Mouse (Mus musculus): ENCODE measurements around the gene Gm21972.
A peak's percentile ranks its signal among the peaks of the same experiment; 100 is the strongest.

Gm21972 gene

DNA sequence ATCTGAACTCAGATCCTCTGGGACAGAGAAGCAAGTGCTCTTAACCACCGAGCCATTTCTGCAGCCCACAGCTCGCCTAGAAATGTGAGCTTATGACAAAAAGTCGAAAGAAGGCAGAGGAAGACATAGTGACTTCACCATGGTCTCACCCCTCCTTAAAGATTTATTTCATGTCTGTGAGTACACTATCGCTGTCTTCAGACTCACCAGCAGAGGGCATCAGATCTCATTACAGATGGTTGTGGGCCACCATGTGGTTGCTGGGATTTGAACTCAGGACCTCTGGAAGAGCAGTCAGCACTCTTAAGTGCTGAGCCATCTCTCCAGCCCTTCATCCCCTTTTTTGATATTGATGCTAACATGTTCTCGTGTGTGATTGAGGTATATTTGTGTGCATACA is 41.2 kb downstream of the Gm21972 start:
- no peak for DNase-seq

DNA sequence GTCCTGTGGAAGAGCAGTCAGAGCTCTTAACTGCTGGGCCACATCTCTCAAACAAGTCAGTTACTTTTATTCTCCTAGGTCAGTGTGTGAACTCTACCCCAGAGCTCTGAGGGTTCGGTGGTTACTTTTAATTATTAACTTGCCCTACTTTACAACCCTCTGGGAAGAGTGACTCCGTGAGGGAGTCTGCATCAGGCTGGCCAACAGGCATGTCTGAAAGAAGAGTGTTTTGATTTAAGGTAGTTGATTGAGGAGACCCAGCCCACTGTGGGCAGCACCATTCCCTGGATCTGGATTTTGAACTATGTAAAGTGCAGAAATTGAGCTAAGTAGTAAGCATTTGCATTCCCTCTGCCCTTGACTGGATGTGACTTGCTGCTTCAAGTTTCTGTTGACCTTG is 42.6 kb downstream of the Gm21972 start:
- peak; percentile 81 for DNase-seq

DNA sequence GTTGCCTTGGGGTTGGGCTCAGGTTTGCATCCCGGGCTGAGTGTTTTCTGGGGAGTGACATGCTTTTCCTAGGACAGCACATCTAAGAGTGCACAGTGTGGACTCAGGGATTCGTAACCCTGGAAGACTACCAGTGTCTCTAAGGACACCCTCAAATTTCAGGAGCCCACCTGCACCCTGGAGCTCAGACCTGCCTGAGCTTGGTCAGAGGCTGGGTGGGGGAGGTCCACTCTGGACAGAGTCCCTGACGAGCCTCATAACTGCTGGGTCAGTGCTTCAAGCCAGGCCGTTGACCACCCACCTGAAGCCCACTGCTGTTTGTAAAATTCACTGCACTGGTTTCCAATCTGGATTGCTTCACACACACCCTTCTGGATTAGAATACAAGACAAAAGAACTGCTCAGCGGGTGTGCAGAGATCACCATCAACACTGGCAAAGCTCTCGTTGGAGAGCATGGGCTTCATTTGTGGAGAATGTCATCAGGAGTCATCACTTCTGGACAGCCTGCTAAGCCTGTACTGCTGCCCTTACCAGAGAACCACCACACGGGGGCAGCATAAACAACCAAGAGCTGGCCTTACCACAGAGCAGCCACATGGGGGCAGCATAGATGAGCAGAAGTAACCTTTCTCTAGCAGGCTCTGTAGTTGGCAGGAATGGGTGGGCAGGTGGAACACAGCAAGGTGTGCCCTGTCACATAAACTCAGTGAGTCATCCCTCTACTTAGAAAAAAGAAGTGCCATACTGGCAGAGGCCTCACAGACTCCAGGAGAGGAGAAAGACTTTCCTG is 45.2 kb downstream of the Gm21972 start:
- DNase-seq = peak; percentile 55

DNA sequence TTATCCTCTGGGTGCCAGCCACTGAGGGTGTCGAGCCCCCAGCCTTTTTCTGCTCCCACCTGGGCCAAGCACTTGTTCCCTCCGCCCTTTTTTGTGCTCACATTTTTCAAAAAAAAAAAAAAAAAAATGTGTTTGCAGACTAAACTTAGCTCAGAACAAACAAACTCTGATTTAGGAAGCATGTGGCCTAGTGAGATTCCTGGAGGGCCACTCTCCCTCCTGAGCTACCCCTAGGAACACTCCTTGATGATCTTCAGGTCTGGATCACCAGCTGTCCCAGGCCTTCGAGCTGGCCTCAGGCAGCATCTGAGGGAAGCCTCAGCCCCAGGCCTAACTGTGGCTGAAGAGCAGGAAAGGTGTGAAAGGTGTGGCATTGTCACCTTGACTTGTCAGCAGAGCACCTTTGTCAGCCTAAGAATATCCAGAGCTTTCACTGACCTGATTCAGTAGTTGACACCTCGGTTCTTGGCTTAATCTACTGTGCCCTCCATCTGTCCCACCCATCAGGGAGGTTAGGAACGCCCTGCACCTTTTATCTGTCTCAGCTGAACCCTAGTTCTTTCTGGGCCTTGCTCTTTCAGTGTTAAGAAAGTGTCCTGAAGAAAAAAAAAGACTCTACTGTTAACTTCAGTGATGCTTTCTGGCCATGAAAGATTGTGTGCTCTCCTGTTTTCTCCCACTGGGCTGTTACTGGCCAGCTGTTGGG is 48.7 kb downstream of the Gm21972 start:
- no peak for DNase-seq

DNA sequence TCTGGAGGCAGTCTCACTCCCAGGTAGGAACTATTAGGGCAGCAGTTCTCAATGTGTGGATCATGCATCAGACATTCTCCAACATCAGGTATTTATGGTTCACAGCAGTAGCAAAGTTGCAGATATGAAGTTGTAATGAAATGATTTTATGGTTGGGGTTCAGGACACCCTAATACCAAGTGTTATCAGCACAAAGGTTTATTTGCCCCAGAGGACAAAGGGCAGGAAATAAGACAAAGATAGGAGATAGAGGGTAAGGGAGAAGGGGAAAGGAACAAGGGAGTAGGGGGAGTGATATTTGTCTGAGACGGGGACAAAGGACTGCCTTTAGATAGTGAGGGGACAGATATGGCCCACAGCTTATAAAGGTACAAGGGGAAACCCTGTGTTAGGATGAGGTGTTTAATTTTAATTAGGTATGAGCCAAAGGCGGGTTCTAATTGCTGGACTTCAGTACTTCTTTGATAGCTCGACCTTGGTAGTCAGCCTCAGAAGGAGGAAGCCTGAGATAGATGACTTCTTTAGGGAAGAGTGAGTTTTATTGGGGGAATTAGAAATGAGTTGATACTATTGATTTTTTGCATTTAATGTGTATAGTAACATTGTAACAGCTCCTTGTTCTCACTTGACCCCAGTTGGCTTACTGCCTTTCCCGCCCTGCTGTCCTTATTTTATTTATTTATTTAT is 50.3 kb downstream of the Gm21972 start:
- DNase-seq = no peak

DNA sequence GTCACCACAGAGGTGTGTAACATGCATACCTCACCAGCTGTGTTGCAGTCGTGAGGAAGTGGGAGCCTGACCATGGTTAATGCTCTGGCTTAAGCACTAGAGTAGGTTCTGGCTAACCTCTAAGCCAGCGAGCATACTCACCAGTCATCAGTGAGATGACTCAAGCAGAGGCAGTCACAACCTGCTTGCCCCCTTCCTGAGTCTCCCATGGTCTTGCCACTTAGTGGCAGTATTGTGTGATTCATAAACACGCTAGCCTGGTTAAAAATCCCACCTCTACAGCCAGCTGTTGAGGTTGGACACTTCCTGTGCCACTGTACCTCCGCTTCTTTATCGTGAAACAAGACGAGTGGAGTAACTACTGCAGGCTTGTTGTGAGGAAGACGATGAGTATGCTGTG is 53.3 kb downstream of the Gm21972 start:
- no peak for DNase-seq

- DNase-seq = no peak
Measured at GRCm38 (mm10) chr1:86187856-86188255, 54.4 kb downstream of the Gm21972 start.

GRCm38 (mm10) chr1:86188271-86188670 is 54.8 kb downstream of the Gm21972 start:
- DNase-seq = no peak

DNA sequence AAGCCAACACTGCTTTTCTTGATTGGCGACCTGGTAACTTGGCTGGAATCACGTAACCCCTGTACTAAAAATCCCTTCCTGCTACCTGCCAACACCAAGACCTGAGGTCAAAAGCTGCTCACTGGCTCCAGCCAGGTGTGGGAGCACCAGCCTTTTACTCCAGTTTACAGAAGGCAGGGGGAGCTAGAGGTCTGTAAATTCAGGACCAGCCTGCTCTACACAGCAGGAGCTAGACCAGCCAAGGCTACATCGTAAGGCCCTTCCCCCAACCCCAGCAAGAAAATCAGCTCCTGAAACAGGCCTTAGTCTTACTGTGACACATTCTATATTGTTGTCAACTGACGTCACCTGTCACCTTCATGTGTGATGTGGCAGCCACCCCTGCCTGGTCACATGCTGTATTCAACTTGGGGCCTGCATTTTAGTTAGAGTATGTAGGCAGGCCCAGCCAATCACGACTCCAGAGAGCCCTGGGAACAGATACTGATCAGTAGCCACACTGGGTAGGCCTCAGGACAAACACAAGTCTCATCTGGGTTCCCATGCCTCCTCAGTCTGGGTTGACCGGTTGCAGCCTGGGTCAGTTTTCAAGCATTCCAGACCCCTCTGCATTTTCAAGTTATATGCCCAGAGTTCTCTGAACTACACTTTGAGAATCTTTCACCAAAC is 55.7 kb downstream of the Gm21972 start:
- DNase-seq = no peak

GRCm38 (mm10) chr1:86190843-86191242 is 57.4 kb downstream of the Gm21972 start:
- no peak for DNase-seq

DNA sequence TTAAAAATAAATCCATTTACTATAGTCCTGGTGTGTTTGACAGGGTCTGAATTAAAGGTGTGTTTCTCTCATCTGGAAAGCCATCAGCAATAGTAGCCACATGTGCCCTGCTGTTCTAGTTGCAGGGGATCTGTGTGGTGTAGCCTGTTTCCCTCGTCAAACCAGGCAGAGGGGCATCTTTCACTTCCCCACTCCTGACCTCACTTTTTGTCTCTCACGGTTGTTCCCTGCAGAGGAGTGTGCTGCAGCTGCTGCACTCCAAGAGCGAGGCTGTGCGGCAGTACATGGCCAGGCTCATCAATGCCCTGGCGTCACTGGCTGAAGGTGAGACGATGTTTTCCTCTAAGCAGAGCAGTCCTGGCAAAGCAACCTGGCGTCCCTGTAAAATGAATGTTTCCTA is 60.6 kb downstream of the Gm21972 start:
- no peak for DNase-seq

- DNase-seq = no peak
Measured at GRCm38 (mm10) chr1:86198276-86198675, 64.8 kb downstream of the Gm21972 start.

DNA sequence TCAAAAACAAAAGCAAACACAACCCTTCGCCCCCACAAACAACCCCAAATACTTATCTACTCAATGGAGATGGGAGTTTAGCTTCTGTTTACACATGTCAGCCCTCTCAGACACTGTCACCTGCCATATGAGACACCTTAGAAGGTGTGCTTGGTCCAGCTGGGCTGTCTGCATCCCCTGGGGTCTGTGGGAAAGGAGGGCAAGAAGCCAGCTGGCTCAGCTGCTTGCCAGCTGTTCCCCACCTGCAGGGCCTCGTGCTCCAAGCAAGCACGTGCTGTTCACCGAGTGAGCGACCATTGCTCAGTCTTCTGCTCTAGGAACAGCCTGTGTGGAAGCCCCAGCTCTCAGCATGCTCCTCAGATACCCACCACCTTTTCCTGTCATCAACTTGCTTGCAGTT is 65.6 kb downstream of the Gm21972 start:
- DNase-seq = no peak

GRCm38 (mm10) chr1:86201312-86201711 is 67.9 kb downstream of the Gm21972 start:
- DNase-seq = no peak

DNA sequence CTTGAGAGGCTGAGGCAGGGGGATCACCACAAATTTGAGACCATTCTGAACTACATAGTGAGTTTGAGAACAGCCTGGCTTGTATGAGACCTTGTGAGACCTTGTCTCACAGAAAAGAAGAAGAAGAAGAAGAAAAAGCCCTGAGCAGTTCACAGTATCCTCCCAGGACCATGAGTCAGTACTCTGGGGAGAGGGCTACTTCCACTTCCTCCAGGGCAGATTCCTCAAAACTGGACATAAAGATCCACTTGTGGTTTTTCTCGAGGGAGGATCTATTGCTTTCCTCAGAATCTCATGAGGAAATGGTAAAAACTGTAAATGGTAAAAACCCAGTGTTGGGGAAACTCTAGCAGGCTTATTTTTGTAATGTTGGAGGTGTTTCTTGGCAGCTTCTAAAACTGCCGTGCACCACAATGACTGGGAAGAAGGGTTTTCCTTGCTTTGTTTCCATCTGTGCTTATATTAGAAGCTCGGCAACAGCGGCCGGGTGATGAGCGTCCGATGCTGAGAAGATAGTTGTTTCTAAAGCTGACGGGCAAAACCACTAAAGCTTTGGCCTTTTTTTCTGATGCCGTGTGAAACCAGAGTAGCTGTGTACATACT is 69.3 kb downstream of the Gm21972 start:
- DNase-seq = no peak

- DNase-seq = no peak
Measured at GRCm38 (mm10) chr1:86210676-86211075, 77.2 kb downstream of the Gm21972 start.

GRCm38 (mm10) chr1:86211498-86211897 is 78.1 kb downstream of the Gm21972 start:
- DNase-seq = no peak

All from kidney, adult 11 months (tissue).